10 mouse cellular contexts compared by ENCODE assay signal in genomic region chr1:67397757-67398446, GRCm38 (mm10).
DNase-seq lines count a peak whose midpoint lies in the region.
"Had no signal": no experiment of that assay in that cellular context is flagged by ENCODE, and none has a peak within 500 bp of the region (broad histone marks: within the 10 kb centered on the region; RNA-seq: fewer than 3 reads in every experiment).

No protein-coding gene starts in this region.

- no peaks in the 10 kb centered on the region for H3K36me3 ChIP-seq in heart, embryonic 10.5 days
- H3K36me3 ChIP-seq: heart, embryonic 15.5 days had no signal

- H3K4me1 ChIP-seq in heart, embryonic 10.5 days = no peaks in the 10 kb centered on the region
- H3K4me1 ChIP-seq: heart, embryonic 15.5 days had no signal

- WGBS in heart, embryonic 10.5 days = 72% methylated on average over 10 of the region's 10 CpGs

- no peak overlapping the region for H3K4me3 ChIP-seq in heart, embryonic 10.5 days
- H3K4me3 ChIP-seq: heart, embryonic 15.5 days had no signal

- peak; percentile 88 for DNase-seq in heart, adult 11 months
- no peak for DNase-seq in heart, embryonic 10.5 days (ENCODE audit: low spot score)
- DNase-seq in 3134 (ENCODE audit: extremely low read depth, insufficient read length, low spot score) = peak; percentile 5
- DNase-seq in cerebellum, postnatal 25 days = peak; percentile 8 to 13
- DNase-seq in layer of hippocampus, postnatal 14 days (ENCODE audit: low spot score in 2 of 2) = peak; percentile 16 to 38
- no peak for DNase-seq in kidney, adult 11 months
- DNase-seq in B cell, adult 2 months = no peak
- DNase-seq in thymus, postnatal 36 days = no peak

- no peaks in the 10 kb centered on the region for H3K27me3 ChIP-seq in heart, embryonic 10.5 days (ENCODE audit: insufficient read depth, poor library complexity, severe bottlenecking)
- H3K27me3 ChIP-seq: heart, embryonic 15.5 days had no signal

- no peak overlapping the region for H3K27ac ChIP-seq in heart, embryonic 10.5 days
- H3K27ac ChIP-seq: heart, embryonic 15.5 days; liver, embryonic 14.5 days had no signal

- H3K9me3 ChIP-seq in heart, embryonic 10.5 days = no peaks in the 10 kb centered on the region
- H3K9me3 ChIP-seq: heart, embryonic 15.5 days had no signal

Comparison
In these comparisons a context has a peak if more than half of its experiments do, and no peak if none do; other contexts are left out.
1. DNase-seq: peak in heart, adult 11 months (single experiment), 3134 (single experiment), cerebellum, postnatal 25 days (2 of 2) and layer of hippocampus, postnatal 14 days (2 of 2); none in heart, embryonic 10.5 days (single experiment), kidney, adult 11 months (single experiment), B cell, adult 2 months (0 of 2) and thymus, postnatal 36 days (0 of 2).